Mouse (Mus musculus): ENCODE measurements at regions not wholly inside any gene's neighbourhood (a gene's known extent, or its start where the extent isn't known, plus 50 kb on each side); places are given as distances from the start of the nearest gene placed in this dataset.

GRCm38 (mm10) chr14:58500014-58500413 lies 429.7 kb downstream of the Fgf9 start:
- peak; percentile 18; the same call in 1 of the 2 replicates for ATAC-seq (ENCODE audit: insufficient read depth, low FRiP score)
- no peaks in the 10 kb centered on the region for H3K9me3 ChIP-seq (replicated peaks; ENCODE audit: control insufficient read depth, low read length)
- H3K27me3 ChIP-seq (ENCODE audit: control insufficient read depth, insufficient read depth, low read length), result no peaks in the 10 kb centered on the region
- H3K4me3 ChIP-seq (replicated peaks; ENCODE audit: low read length), result no peak overlapping the region
- H3K4me1 ChIP-seq (ENCODE audit: control insufficient read depth, insufficient read depth, low read length), result no peaks in the 10 kb centered on the region; the same call in 1 of the 2 replicates
- no peak overlapping the region for H3K9ac ChIP-seq (ENCODE audit: low read length)
- H3K27ac ChIP-seq (ENCODE audit: low read length), result peak overlapping the region; percentile 65
- no peaks in the 10 kb centered on the region for H3K36me3 ChIP-seq (ENCODE audit: control insufficient read depth, insufficient read depth, low read length)
- no peak overlapping the region for H3K4me2 ChIP-seq (ENCODE audit: low read depth, low read length)
- WGBS, result 47% methylated on average over 2 of the region's 2 CpGs

DNA sequence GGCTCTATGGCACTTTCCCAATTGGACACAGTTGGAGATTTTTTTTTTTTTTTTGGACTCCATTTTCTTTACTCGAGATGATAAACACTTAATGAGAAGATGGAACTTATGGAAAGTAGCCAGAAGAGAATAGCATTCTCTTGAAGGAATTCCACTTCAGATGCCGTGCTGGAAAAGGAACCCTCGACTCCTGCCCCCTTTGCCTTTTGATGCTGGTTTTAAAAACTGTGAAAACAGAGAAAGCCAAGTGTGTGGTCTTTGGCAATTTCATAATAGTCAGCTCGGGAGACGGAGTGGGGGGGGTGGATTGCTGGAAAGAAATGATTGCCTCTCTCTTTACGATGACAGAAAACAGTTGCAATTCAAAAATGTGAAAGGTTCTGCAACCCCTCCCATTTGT lies 429.2 kb downstream of the Fgf9 start:
- Histone ChIP-seq H3K4me1 (ENCODE audit: control insufficient read depth, insufficient read depth, low read length) (no peaks in the 10 kb centered on the region; the same call in 1 of the 2 replicates), H3K4me2 (ENCODE audit: low read depth, low read length) (no peak overlapping the region; the same call in 1 of the 2 replicates), H3K9me3 (replicated peaks; ENCODE audit: control insufficient read depth, low read length) (no peaks in the 10 kb centered on the region), H3K4me3 (replicated peaks; ENCODE audit: low read length) (no peak overlapping the region), H3K27me3 (ENCODE audit: control insufficient read depth, insufficient read depth, low read length) (no peaks in the 10 kb centered on the region), H3K27ac (ENCODE audit: low read length) (peak overlapping the region; percentile 65; the same call in 1 of the 2 replicates), H3K36me3 (ENCODE audit: control insufficient read depth, insufficient read depth, low read length) (no peaks in the 10 kb centered on the region), H3K9ac (ENCODE audit: low read length) (no peak overlapping the region)
- ATAC-seq (ENCODE audit: insufficient read depth, low FRiP score), result peak; percentile 42; the same call in 1 of the 2 replicates
- 32% methylated on average over 6 of the region's 6 CpGs for WGBS

DNA sequence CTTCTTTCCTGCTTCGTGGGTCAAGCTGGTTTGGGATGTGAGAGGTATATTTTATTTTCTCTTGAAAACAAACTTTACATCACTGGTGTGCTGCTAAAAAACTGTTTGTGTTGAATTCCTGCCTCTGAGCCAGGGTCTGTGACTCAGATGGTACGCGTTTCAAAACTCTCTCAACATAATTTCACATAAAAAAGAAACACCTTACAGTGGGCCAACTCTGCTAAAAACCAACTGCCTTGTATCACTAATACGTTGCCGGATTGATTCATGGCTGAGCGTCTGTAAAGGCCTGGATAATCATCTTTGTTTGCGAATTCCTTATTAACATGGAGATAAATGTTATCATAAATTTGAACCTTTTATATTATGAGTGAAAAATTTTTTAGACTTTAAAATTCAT lies 428.7 kb downstream of the Fgf9 start:
- no peak overlapping the region for H3K4me2 ChIP-seq (ENCODE audit: low read depth, low read length)
- no peak overlapping the region for H3K4me3 ChIP-seq (replicated peaks; ENCODE audit: low read length)
- no peaks in the 10 kb centered on the region for H3K36me3 ChIP-seq (ENCODE audit: control insufficient read depth, insufficient read depth, low read length)
- no peak overlapping the region for H3K9ac ChIP-seq (ENCODE audit: low read length)
- no peaks in the 10 kb centered on the region for H3K27me3 ChIP-seq (ENCODE audit: control insufficient read depth, insufficient read depth, low read length)
- WGBS, result 51% methylated on average over 7 of the region's 7 CpGs
- ATAC-seq (ENCODE audit: insufficient read depth, low FRiP score), result peak; percentile 21; the same call in 1 of the 2 replicates
- H3K27ac ChIP-seq (ENCODE audit: low read length), result peak overlapping the region; percentile 64; the same call in 1 of the 2 replicates
- no peaks in the 10 kb centered on the region for H3K9me3 ChIP-seq (replicated peaks; ENCODE audit: control insufficient read depth, low read length)
- no peaks in the 10 kb centered on the region; the same call in 1 of the 2 replicates for H3K4me1 ChIP-seq (ENCODE audit: control insufficient read depth, insufficient read depth, low read length)

- H3K27ac ChIP-seq (ENCODE audit: low read length), result no peak overlapping the region
- H3K4me1 ChIP-seq (ENCODE audit: control insufficient read depth, insufficient read depth, low read length), result no peaks in the 10 kb centered on the region; the same call in 1 of the 2 replicates
- H3K9me3 ChIP-seq (replicated peaks; ENCODE audit: control insufficient read depth, low read length), result no peaks in the 10 kb centered on the region
- no peak overlapping the region for H3K9ac ChIP-seq (ENCODE audit: low read length)
- no peak overlapping the region for H3K4me3 ChIP-seq (replicated peaks; ENCODE audit: low read length)
- no peak overlapping the region for H3K4me2 ChIP-seq (ENCODE audit: low read depth, low read length)
- no peaks in the 10 kb centered on the region for H3K36me3 ChIP-seq (ENCODE audit: control insufficient read depth, insufficient read depth, low read length)
- H3K27me3 ChIP-seq (ENCODE audit: control insufficient read depth, insufficient read depth, low read length), result no peaks in the 10 kb centered on the region
- 93% methylated on average over 3 of the region's 3 CpGs for WGBS
- ATAC-seq (ENCODE audit: insufficient read depth, low FRiP score), result no peak
These were observed 426.6 kb downstream of the Fgf9 start for GRCm38 (mm10) chr14:58496902-58497301.

GRCm38 (mm10) chr14:58494400-58494987 lies 424.1 kb downstream of the Fgf9 start:
- Histone ChIP-seq H3K4me3 (replicated peaks; ENCODE audit: low read length) (no peak overlapping the region), H3K36me3 (ENCODE audit: control insufficient read depth, insufficient read depth, low read length) (no peaks in the 10 kb centered on the region), H3K4me2 (ENCODE audit: low read depth, low read length) (no peak overlapping the region), H3K27ac (ENCODE audit: low read length) (peak overlapping the region; percentile 44), H3K27me3 (ENCODE audit: control insufficient read depth, insufficient read depth, low read length) (no peaks in the 10 kb centered on the region), H3K9me3 (replicated peaks; ENCODE audit: control insufficient read depth, low read length) (no peaks in the 10 kb centered on the region), H3K9ac (ENCODE audit: low read length) (no peak overlapping the region), H3K4me1 (ENCODE audit: control insufficient read depth, insufficient read depth, low read length) (no peaks in the 10 kb centered on the region)
- no peak for ATAC-seq (ENCODE audit: insufficient read depth, low FRiP score)
- 73% methylated on average over 5 of the region's 5 CpGs for WGBS

DNA sequence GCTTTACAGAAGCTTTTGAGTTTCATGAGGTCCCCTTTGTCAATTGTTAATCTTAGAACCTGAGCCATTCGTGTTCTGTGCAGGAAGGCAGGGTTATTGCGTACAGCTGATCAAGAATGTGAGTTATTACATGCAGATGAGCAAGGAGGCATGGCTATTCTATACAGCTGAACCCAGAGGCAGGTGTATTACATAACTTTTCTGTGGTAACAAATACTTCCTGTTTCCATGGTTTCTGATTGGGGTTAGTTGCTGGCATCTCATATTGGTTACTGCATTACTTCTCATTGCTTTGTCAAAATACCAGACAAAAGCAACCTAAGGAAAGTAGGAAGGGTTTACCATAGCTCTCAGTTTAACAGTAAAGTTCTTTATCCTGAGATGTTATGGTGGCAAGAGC lies 421.8 kb downstream of the Fgf9 start:
- no peaks in the 10 kb centered on the region for H3K4me1 ChIP-seq (ENCODE audit: control insufficient read depth, insufficient read depth, low read length)
- no peak overlapping the region for H3K4me2 ChIP-seq (ENCODE audit: low read depth, low read length)
- no peaks in the 10 kb centered on the region for H3K36me3 ChIP-seq (ENCODE audit: control insufficient read depth, insufficient read depth, low read length)
- H3K27ac ChIP-seq (ENCODE audit: low read length), result no peak overlapping the region
- H3K27me3 ChIP-seq (ENCODE audit: control insufficient read depth, insufficient read depth, low read length), result no peaks in the 10 kb centered on the region
- no peak overlapping the region for H3K9ac ChIP-seq (ENCODE audit: low read length)
- no peak for ATAC-seq (ENCODE audit: insufficient read depth, low FRiP score)
- no peak overlapping the region for H3K4me3 ChIP-seq (replicated peaks; ENCODE audit: low read length)
- WGBS, result 84% methylated on average over 2 of the region's 2 CpGs
- H3K9me3 ChIP-seq (replicated peaks; ENCODE audit: control insufficient read depth, low read length), result no peaks in the 10 kb centered on the region

GRCm38 (mm10) chr14:58488803-58489202 lies 418.5 kb downstream of the Fgf9 start:
- Histone ChIP-seq H3K9me3 (replicated peaks; ENCODE audit: control insufficient read depth, low read length) (no peaks in the 10 kb centered on the region), H3K27me3 (ENCODE audit: control insufficient read depth, insufficient read depth, low read length) (no peaks in the 10 kb centered on the region), H3K4me3 (replicated peaks; ENCODE audit: low read length) (no peak overlapping the region), H3K27ac (ENCODE audit: low read length) (no peak overlapping the region), H3K4me1 (ENCODE audit: control insufficient read depth, insufficient read depth, low read length) (no peaks in the 10 kb centered on the region), H3K36me3 (ENCODE audit: control insufficient read depth, insufficient read depth, low read length) (no peaks in the 10 kb centered on the region), H3K4me2 (ENCODE audit: low read depth, low read length) (no peak overlapping the region), H3K9ac (ENCODE audit: low read length) (no peak overlapping the region)
- 72% methylated on average over 6 of the region's 6 CpGs for WGBS
- no peak for ATAC-seq (ENCODE audit: insufficient read depth, low FRiP score)

DNA sequence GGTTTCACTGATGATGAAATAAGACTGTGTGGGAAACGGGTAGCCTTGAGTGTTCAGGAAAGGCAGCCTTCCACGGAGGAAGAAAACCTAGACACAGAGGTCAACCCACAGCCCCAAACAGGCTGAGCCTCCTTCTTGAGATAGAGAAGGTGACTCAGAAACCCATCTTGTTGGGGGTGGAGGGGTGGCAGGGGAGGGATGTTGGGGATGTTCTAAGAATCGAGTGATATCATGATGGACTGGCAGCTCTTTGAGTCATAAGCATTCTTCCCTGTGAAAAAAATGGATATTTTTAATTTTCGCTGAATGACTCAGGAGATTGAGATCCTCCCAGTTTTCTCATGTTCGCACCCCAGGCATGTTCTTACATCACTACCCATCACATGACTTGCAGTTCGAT lies 417.5 kb downstream of the Fgf9 start:
- Histone ChIP-seq H3K9me3 (replicated peaks; ENCODE audit: control insufficient read depth, low read length) (no peaks in the 10 kb centered on the region), H3K27me3 (ENCODE audit: control insufficient read depth, insufficient read depth, low read length) (no peaks in the 10 kb centered on the region), H3K4me1 (ENCODE audit: control insufficient read depth, insufficient read depth, low read length) (no peaks in the 10 kb centered on the region), H3K9ac (ENCODE audit: low read length) (no peak overlapping the region), H3K4me2 (ENCODE audit: low read depth, low read length) (no peak overlapping the region), H3K36me3 (ENCODE audit: control insufficient read depth, insufficient read depth, low read length) (no peaks in the 10 kb centered on the region), H3K27ac (ENCODE audit: low read length) (no peak overlapping the region), H3K4me3 (replicated peaks; ENCODE audit: low read length) (no peak overlapping the region)
- ATAC-seq (ENCODE audit: insufficient read depth, low FRiP score), result no peak
- WGBS, result 84% methylated on average over 6 of the region's 6 CpGs

- H3K4me1 ChIP-seq (ENCODE audit: control insufficient read depth, insufficient read depth, low read length), result no peaks in the 10 kb centered on the region
- H3K36me3 ChIP-seq (ENCODE audit: control insufficient read depth, insufficient read depth, low read length), result no peaks in the 10 kb centered on the region
- no peak for ATAC-seq (ENCODE audit: insufficient read depth, low FRiP score)
- no peaks in the 10 kb centered on the region for H3K9me3 ChIP-seq (replicated peaks; ENCODE audit: control insufficient read depth, low read length)
- no peak overlapping the region for H3K4me2 ChIP-seq (ENCODE audit: low read depth, low read length)
- no peak overlapping the region for H3K4me3 ChIP-seq (replicated peaks; ENCODE audit: low read length)
- no peaks in the 10 kb centered on the region for H3K27me3 ChIP-seq (ENCODE audit: control insufficient read depth, insufficient read depth, low read length)
- no peak overlapping the region for H3K27ac ChIP-seq (ENCODE audit: low read length)
- 78% methylated on average over 2 of the region's 2 CpGs for WGBS
- no peak overlapping the region for H3K9ac ChIP-seq (ENCODE audit: low read length)
These were observed 410.1 kb downstream of the Fgf9 start for GRCm38 (mm10) chr14:58480454-58480853.
